Mouse (Mus musculus) spleen, adult 2 months (tissue): ENCODE results near the gene Nek6. TPM values are rescaled to one million over a fixed set of nuclear protein-coding genes. Genes with fewer than 3 reads are reported as not detected.

Experiments
- DNase-seq, 2 experiments: peaks; one replicate each; pipeline versions ENCODE4 v3.0.0 to v3.0.0-alpha.2; 2012 to 2021; ENCODE audit warnings: low spot score in 2 of 2, low read depth in 1 of 2
- H3K27ac ChIP-seq: fragments of 200-500 bp; 2 replicates; pipeline ENCODE4 v1.5.1; 2012; ENCODE audit warnings: low read length, inconsistent platforms; ENCODE audit not compliant: insufficient read depth
- H3K27me3 ChIP-seq: fragments of 200-500 bp; 2 replicates; pipeline ENCODE4 v1.6.1; 2012; ENCODE audit warnings: mild to moderate bottlenecking, moderate library complexity, low read length, inconsistent platforms; ENCODE audit not compliant: control insufficient read depth, insufficient read depth
- H3K36me3 ChIP-seq: fragments of 200-500 bp; 2 replicates; pipeline ENCODE4 v1.6.1; 2012; ENCODE audit warnings: mild to moderate bottlenecking, low read length, inconsistent platforms; ENCODE audit not compliant: control insufficient read depth, insufficient read depth
- H3K4me1 ChIP-seq: fragments of 200-500 bp; 2 replicates; pipeline ENCODE4 v1.6.1; 2011; ENCODE audit warnings: inconsistent platforms; ENCODE audit not compliant: control insufficient read depth, insufficient read depth, insufficient read length
- H3K4me3 ChIP-seq: fragments of 200-500 bp; 2 replicates; pipeline ENCODE4 v1.5.1; 2011; ENCODE audit warnings: mild to moderate bottlenecking, inconsistent platforms; ENCODE audit not compliant: insufficient read depth, insufficient read length; ENCODE audit errors: extremely low read depth
- CTCF ChIP-seq: fragments of 200-500 bp; IDR thresholded peaks from 2 replicates; pipeline ENCODE4 v1.5.1; 2011; ENCODE audit warnings: mild to moderate bottlenecking, inconsistent platforms; ENCODE audit not compliant: insufficient read depth, insufficient read length, insufficient replicate concordance; ENCODE audit errors: extremely low read depth
- POLR2A ChIP-seq: fragments of 200-500 bp; IDR thresholded peaks from 2 replicates; pipeline ENCODE4 v1.6.1; 2011; ENCODE audit warnings: low read depth, low read length, inconsistent platforms
- WGBS: fragments of 180-500 bp; shearing (Covaris S2); methylation state at CpG from one replicate; pipeline ENCODE4 v1.1.7; 2018; 5-methylcytosine and 5-hydroxymethylcytosine counted together
- polyA plus RNA-seq: library from polyadenylated mRNA; depleted of rRNA; stranded (reverse); fragments of >200 nt; gene quantifications from 2 replicates; pipeline ENCODE4 v1.2.3, GENCODE M21; 2012

Gene Nek6
- polyA plus RNA-seq, 1 experiment, result 9.4 TPM

DNA sequence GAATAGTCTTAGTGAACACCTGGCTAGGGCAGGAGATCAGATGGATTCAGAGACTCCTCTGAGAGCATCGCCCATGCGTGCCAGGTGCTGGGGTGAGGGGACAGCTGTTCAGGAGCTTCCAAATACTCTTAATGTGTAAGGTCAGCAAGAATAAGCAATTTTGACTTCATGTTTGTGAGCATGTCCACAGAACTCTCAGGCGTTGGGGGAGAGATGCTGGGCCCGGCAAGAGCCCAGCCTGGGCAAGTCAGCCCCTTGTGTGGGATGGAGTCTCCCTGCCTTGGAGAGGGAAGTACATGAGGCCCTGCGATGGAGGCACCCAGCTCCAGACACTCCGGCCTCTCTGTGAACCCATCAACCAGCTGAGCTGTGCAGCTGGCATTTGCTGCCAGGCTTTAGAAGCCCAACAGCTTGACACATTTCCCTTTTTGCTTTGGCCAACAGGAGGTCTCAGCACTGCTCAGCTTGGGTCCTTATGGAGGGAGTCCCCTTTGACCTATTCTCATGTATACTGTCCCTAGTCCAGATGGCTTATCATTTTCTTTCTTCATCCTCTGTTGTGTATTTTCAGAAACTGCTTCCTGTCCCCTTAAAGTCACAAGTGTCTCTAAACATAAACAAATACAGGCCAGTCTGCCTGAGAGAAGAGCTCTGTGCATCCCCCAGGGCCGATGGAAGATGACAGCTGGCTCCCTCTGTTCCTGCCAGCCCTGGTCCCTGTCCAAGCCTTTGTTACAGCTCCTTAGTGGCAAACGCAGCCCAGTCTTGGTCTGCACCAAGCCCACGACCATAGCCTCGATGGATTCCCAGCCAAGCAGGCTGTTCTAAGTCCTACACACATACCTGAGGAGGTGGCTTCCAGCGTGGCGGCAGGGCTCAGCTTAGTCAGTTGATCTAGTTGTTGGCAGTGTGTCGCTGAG is 67.4 kb downstream of the Nek6 start:
- TF ChIP-seq POLR2A, result no peak
- Histone ChIP-seq H3K27me3 (no peaks in the 10 kb centered on the region), H3K27ac (no peak overlapping the region), H3K4me3 (no peak overlapping the region), H3K4me1 (peaks cover 10% of the 10 kb centered on the region; the same call in 1 of the 2 replicates), H3K36me3 (no peaks in the 10 kb centered on the region)
- DNase-seq, result no peak
- WGBS, result 90% methylated on average over 13 of the region's 13 CpGs

DNA sequence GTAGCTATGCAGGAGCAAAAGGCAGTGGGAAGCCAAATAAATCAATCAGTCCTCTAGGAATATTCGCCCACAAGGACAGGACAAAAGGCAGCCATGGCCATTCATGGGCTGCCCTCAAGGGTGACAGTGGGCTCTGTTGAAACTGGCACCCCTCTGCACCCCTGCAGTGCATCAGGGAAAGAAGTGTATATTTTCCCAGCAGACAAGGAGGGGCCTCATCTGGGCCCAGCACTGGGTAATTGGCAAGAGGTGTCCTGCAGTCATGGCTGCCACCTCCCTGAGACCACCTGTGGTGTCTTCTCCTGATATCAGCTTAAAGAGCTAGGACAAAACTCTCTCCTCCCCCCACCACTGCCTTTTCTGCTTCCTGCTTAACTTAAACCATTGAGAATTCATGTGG is 68.1 kb downstream of the Nek6 start:
- Histone ChIP-seq H3K27ac (no peak overlapping the region), H3K4me1 (peaks cover 9% of the 10 kb centered on the region; the same call in 1 of the 2 replicates), H3K4me3 (no peak overlapping the region), H3K27me3 (no peaks in the 10 kb centered on the region), H3K36me3 (no peaks in the 10 kb centered on the region)
- DNase-seq, result no peak
- WGBS, result 100% methylated on average over 1 of the region's 1 CpGs
- no peak for TF ChIP-seq POLR2A
- no peak for TF ChIP-seq CTCF

- TF ChIP-seq CTCF (no peak), POLR2A (no peak)
- H3K36me3 ChIP-seq, result peaks cover 7% of the 10 kb centered on the region; the same call in 1 of the 2 replicates
Measured at GRCm38 (mm10) chr2:38583982-38584381, 72.5 kb downstream of the Nek6 start.

DNA sequence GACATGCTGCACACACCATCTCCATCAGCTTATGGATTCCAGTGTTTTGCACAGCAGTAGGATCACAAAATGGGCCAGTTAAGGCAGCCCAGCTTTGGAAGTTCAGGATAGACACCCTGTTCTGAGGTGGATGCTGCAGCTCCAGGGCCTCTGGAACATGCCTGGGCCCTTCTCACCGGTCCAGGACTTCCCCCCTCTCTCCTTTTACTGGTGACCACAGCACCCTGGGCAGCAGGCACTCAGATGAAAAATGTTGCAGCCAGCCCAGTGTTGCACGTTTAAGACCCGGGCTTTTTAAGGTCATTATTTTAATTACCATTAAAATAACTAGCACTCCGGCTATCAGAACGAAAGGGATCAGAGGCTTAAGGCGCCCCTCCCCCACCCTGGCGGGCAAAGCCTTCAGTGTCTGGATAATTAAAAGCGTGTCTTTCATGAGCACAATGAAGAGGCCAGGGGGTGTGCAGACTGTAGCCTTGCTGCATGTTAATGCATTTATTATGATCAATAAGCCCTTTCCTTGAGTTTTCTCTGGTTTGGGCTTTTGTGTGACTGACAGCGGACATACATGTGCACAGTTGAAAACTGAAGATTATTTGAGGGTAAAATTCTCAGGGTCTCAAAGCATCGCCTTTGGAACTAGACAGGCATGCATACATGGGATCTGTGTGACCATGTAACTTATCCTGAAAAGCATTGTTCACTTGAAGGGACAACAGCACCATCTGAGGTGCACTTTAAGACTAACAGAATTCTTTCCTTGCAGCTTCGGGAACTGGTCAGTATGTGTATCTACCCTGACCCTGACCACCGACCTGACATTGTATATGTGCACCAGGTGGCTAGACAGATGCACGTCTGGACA is 73.3 kb downstream of the Nek6 start:
- TF ChIP-seq POLR2A (no peak), CTCF (no peak)
- H3K27me3 ChIP-seq, result no peaks in the 10 kb centered on the region
- H3K27ac ChIP-seq, result no peak overlapping the region
- 89% methylated on average over 13 of the region's 13 CpGs for WGBS
- no peaks in the 10 kb centered on the region for H3K4me1 ChIP-seq
- peaks cover 13% of the 10 kb centered on the region for H3K36me3 ChIP-seq
- no peak for DNase-seq
- H3K4me3 ChIP-seq, result no peak overlapping the region

More at GRCm38 (mm10) chr2:38583982-38584381, 72.5 kb downstream of the Nek6 start:
- DNase-seq, result no peak
- Histone ChIP-seq H3K4me3 (no peak overlapping the region), H3K4me1 (no peaks in the 10 kb centered on the region), H3K27ac (no peak overlapping the region), H3K27me3 (no peaks in the 10 kb centered on the region)
- 87% methylated on average over 2 of the region's 2 CpGs for WGBS

GRCm38 (mm10) chr2:38585379-38585736 is 73.9 kb downstream of the Nek6 start:
- H3K4me1 ChIP-seq, result no peaks in the 10 kb centered on the region
- TF ChIP-seq CTCF (no peak), POLR2A (no peak)
- peaks cover 17% of the 10 kb centered on the region for H3K36me3 ChIP-seq
- no peak for DNase-seq
- H3K27me3 ChIP-seq, result no peaks in the 10 kb centered on the region
- H3K27ac ChIP-seq, result no peak overlapping the region
- H3K4me3 ChIP-seq, result no peak overlapping the region
- 93% methylated on average over 5 of the region's 5 CpGs for WGBS

GRCm38 (mm10) chr2:38586733-38587132 is 75.3 kb downstream of the Nek6 start:
- DNase-seq, result no peak
- WGBS, result 88% methylated on average over 6 of the region's 6 CpGs
- TF ChIP-seq CTCF, result no peak
- no peak for TF ChIP-seq POLR2A

More at GRCm38 (mm10) chr2:38586733-38587132, 75.3 kb downstream of the Nek6 start:
- no peaks in the 10 kb centered on the region for H3K27me3 ChIP-seq
- no peak overlapping the region for H3K27ac ChIP-seq
- no peak overlapping the region for H3K4me3 ChIP-seq
- H3K36me3 ChIP-seq, result peaks cover 17% of the 10 kb centered on the region
- no peaks in the 10 kb centered on the region for H3K4me1 ChIP-seq
